Mouse (Mus musculus): ENCODE data around the gene Srebf1. TPM values are rescaled to one million over a fixed set of nuclear protein-coding genes. Genes with fewer than 3 reads are reported as not detected.

The Srebf1 gene
- polyA plus RNA-seq, 1 experiment = not detected

DNA sequence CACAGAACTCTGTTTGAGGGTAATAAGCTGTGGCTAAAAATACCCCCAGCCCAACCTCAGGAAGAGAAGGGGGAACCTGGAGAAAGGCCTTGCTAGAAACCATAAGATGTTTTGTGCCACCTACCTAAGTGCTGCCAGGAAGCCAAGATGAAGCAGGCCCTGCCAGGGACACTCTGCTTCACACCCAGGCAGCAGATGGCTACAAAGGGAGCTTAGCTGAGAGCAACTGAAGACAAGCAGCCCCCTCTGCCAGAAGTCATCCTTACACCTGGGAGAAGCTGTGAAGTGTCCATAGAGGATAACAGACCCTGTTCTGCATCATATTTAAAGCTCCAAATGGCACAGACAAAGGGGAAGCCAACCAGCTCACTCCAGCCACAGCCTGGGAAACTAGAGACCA lies 23.7 kb upstream of the Srebf1 start:
- H3K4me1 ChIP-seq (ENCODE audit: control insufficient read depth, insufficient read depth, low read length) = peaks cover 8% of the 10 kb centered on the region; the same call in 1 of the 2 replicates
- H3K27ac ChIP-seq (ENCODE audit: insufficient read depth, low read depth, low read length) = no peak overlapping the region
- H3K4me3 ChIP-seq (ENCODE audit: insufficient read depth, low read depth, low read length) = no peak overlapping the region
- TF ChIP-seq POLR2A (IDR thresholded peaks at IDR 0.05; ENCODE audit: insufficient read depth, low read depth, low read length) (no peak), CTCF (IDR thresholded peaks at IDR 0.05; ENCODE audit: insufficient read depth, low read depth, low read length) (no peak)

DNA sequence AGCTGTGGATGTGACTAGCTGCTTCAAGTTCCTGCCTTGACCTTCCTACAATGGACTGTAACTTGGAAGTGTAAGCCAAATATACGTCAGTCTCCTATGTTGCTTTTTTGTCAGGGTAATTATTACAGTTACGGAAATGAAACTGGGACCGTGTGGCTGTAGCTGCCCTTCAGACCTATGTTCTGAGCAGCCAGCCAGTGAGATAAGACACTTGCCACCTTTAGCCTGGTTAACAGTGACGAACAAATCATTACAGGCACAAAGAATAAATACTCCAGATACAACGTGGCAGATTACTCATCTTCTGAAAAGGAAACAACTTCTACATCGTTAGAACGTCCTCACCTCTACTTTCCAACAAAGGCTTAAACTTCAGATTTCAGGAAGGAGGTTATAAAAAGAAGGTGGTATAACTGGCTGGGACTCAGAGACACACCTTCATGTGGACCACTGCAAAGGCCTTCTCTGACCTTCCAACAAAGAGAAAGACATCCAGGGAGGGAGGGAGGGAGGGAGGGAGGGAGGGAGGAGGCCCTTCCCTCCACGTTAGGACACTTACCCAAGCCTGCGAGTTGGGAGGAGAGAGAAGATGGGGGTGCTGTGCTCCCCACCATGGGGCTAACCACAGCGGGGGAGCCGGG lies 22.2 kb upstream of the Srebf1 start:
- H3K27ac ChIP-seq (ENCODE audit: insufficient read depth, low read depth, low read length) = no peak overlapping the region
- WGBS = 72% methylated on average over 11 of the region's 11 CpGs

DNA sequence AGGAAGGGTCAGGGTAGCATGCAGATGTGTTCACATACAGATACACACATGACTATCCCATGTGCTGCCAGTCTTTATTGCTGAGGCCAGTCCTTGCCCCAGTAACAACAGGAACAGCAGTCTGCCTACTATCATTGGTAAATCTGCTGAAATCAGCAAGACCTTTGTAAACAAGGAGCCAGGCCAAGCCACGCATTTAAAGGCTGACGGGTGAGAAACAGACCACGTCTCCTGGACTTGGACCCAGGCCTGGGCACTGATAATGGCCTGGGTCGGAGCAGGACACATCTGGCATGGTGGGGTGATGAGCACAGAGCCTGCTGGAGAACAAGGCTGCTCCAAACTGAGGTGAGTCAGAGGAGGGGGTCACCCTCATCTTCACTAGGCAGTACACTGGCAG lies 18.1 kb upstream of the Srebf1 start:
- H3K4me3 ChIP-seq (ENCODE audit: insufficient read depth, low read depth, low read length) = no peak overlapping the region
- TF ChIP-seq CTCF (IDR thresholded peaks at IDR 0.05; ENCODE audit: insufficient read depth, low read depth, low read length) (no peak), POLR2A (IDR thresholded peaks at IDR 0.05; ENCODE audit: insufficient read depth, low read depth, low read length) (no peak)
- H3K27ac ChIP-seq (ENCODE audit: insufficient read depth, low read depth, low read length) = no peak overlapping the region
- H3K4me1 ChIP-seq (ENCODE audit: control insufficient read depth, insufficient read depth, low read length) = 0 out of 2 replicates have a peak, but pooled peaks cover 4% of the 10 kb centered on the region
- WGBS = 75% methylated on average over 4 of the region's 4 CpGs

More for the DNA sequence above, 22.2 kb upstream of the Srebf1 start:
- H3K4me3 ChIP-seq (ENCODE audit: insufficient read depth, low read depth, low read length) = no peak overlapping the region
- TF ChIP-seq POLR2A (IDR thresholded peaks at IDR 0.05; ENCODE audit: insufficient read depth, low read depth, low read length) (no peak), CTCF (IDR thresholded peaks at IDR 0.05; ENCODE audit: insufficient read depth, low read depth, low read length) (no peak)
- peaks cover 8% of the 10 kb centered on the region; the same call in 1 of the 2 replicates for H3K4me1 ChIP-seq (ENCODE audit: control insufficient read depth, insufficient read depth, low read length)

DNA sequence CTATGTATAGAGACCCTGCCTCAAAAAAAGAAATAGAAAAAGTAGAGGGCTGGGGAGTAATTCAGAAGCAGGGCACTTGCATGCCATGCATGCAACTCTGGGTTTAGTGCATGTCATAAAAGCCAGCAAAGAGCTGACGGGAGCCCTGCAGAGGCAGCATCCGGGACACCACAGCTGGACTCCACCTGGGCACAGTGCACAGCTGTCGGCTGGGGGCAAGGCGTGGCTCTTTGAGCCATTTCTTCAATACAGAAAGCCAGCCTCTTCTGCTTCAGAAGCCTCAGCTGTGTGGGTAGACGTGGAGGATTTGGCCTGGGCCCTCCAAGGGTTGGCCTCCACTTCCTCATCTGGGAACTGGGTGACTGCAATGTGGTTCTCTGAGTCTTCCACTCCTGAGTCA lies 13.0 kb upstream of the Srebf1 start:
- Histone ChIP-seq H3K4me3 (ENCODE audit: insufficient read depth, low read depth, low read length) (no peak overlapping the region), H3K27ac (ENCODE audit: insufficient read depth, low read depth, low read length) (no peak overlapping the region), H3K4me1 (ENCODE audit: control insufficient read depth, insufficient read depth, low read length) (peaks cover 22% of the 10 kb centered on the region)
- TF ChIP-seq CTCF (IDR thresholded peaks at IDR 0.05; ENCODE audit: insufficient read depth, low read depth, low read length) (no peak), POLR2A (IDR thresholded peaks at IDR 0.05; ENCODE audit: insufficient read depth, low read depth, low read length) (no peak)
- WGBS = 91% methylated on average over 5 of the region's 5 CpGs

DNA sequence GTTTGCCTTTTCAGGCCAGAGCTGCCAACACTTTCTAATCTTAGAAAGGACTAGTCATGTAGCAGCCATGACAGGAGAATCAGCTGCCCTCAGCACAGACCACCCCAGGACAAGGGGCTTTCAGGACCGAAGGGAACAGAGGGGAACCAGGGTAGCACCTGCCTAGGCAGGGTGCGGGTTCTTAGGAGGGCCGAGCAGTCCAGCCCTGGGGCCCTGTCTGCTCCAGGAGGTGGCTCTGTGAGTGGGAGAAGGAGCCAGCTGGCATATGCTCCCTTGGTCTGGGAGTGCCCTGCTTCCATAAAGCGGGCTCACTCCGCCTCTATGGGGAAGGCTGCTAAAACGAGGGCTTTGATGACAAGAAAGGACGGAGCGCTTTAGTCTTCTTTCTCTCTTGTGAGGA lies 10.9 kb upstream of the Srebf1 start:
- WGBS = 39% methylated on average over 8 of the region's 8 CpGs

DNA sequence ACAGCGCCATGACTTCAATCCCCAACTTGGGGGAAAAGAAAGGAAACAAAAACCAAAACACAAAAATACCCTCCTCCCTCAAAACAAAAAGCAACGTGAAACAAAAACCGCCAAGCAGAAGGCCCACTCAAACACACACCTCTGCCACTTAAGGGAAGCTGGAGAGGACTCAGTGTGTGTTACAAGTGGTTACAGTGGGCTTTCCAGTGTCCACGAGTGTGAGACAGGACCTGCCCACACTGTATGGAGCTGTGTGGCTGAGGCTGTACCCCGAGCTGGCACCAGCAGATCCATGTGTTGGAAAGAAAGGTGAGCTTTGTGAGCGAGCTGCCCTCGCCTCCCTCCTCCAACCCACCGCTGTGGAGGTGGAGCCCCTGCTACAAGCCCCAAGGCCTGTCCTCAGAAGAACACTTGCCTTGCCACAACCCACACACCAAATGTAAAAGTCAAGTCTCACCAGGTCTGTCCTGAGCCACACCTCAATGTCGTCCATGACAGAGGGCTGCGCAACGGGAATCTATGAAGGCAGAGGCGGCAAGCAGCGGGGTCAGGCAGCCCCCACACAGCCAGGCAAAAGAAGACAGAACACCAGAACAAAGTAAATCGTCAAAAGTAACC lies 10.2 kb upstream of the Srebf1 start:
- TF ChIP-seq POLR2A (IDR thresholded peaks at IDR 0.05; ENCODE audit: insufficient read depth, low read depth, low read length) (no peak), CTCF (IDR thresholded peaks at IDR 0.05; ENCODE audit: insufficient read depth, low read depth, low read length) (no peak)
- Histone ChIP-seq H3K27ac (ENCODE audit: insufficient read depth, low read depth, low read length) (no peak overlapping the region), H3K4me1 (ENCODE audit: control insufficient read depth, insufficient read depth, low read length) (peaks cover 22% of the 10 kb centered on the region), H3K4me3 (ENCODE audit: insufficient read depth, low read depth, low read length) (no peak overlapping the region)
- WGBS = 72% methylated on average over 14 of the region's 14 CpGs

More for the DNA sequence above, 10.9 kb upstream of the Srebf1 start:
- Histone ChIP-seq H3K4me3 (ENCODE audit: insufficient read depth, low read depth, low read length) (no peak overlapping the region), H3K4me1 (ENCODE audit: control insufficient read depth, insufficient read depth, low read length) (peaks cover 22% of the 10 kb centered on the region), H3K27ac (ENCODE audit: insufficient read depth, low read depth, low read length) (no peak overlapping the region; the same call in 1 of the 2 replicates)
- TF ChIP-seq CTCF (IDR thresholded peaks at IDR 0.05; ENCODE audit: insufficient read depth, low read depth, low read length) = no peak
- TF ChIP-seq POLR2A (IDR thresholded peaks at IDR 0.05; ENCODE audit: insufficient read depth, low read depth, low read length) = no peak

DNA sequence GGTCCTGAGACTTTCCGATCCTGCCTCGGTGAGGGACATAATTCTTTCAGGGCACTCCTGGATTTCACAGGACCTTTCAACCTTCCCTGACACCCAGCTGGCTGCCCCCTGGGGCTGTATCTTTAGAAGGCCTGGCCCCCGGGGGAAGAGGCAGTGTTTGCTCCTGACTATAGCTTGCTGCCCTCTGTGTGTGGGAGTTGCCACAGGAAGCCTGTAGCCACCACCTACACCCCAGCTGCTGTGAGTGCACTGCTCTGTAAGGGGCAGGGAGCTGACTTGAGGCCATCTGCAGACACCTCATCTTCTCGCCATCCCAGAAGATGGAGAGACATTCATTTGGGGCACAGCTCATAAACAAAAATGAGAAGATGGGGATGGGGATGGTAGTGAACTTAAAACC lies 9.6 kb upstream of the Srebf1 start:
- WGBS = 55% methylated on average over 4 of the region's 4 CpGs
- H3K4me3 ChIP-seq (ENCODE audit: insufficient read depth, low read depth, low read length) = no peak overlapping the region
- no peak for TF ChIP-seq CTCF (IDR thresholded peaks at IDR 0.05; ENCODE audit: insufficient read depth, low read depth, low read length)
- no peak for TF ChIP-seq POLR2A (IDR thresholded peaks at IDR 0.05; ENCODE audit: insufficient read depth, low read depth, low read length)
- H3K27ac ChIP-seq (ENCODE audit: insufficient read depth, low read depth, low read length) = no peak overlapping the region
- peaks cover 22% of the 10 kb centered on the region for H3K4me1 ChIP-seq (ENCODE audit: control insufficient read depth, insufficient read depth, low read length)

DNA sequence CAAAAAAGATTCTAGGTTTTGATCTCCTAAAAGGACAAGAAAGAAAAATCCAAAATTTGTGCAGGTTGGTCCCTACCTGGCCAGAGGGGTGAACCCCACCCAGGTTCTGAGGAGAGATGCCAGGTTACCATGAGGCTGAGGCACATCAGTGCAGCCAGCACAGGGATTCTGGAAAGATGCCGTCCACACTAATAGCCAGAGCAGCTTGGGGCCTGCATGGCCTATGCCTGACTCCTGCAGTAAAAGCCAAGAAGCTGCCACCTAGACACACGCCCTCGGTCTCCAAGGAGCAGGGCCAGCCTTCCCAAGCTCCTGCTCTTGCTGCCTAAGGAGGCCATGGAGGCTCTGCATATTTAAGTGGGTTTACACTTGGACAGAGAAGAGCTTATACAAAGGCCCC lies 8.9 kb upstream of the Srebf1 start:
- Histone ChIP-seq H3K4me1 (ENCODE audit: control insufficient read depth, insufficient read depth, low read length) (peaks cover 22% of the 10 kb centered on the region), H3K27ac (ENCODE audit: insufficient read depth, low read depth, low read length) (no peak overlapping the region), H3K4me3 (ENCODE audit: insufficient read depth, low read depth, low read length) (no peak overlapping the region)
- TF ChIP-seq POLR2A (IDR thresholded peaks at IDR 0.05; ENCODE audit: insufficient read depth, low read depth, low read length) (no peak), CTCF (IDR thresholded peaks at IDR 0.05; ENCODE audit: insufficient read depth, low read depth, low read length) (no peak)
- 78% methylated on average over 3 of the region's 3 CpGs for WGBS

DNA sequence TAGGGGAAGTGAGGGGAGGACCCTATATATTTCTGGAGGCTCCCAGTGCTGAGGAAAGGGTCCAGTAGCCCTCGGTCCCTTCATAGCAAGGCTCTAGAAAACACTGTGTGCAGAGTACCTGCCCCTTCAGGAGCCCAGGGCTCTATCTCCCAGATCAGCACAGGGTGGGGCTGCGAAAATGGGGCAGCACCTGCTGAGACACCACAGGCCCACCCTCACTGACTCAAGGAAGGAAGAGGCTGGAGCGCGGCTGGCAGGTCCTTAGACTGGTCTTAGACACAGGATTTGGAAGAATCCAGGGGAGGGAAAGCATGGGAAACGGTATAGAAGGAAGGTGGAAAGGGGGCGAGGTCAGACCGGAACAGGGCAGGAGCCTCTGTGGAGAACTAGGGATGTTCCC lies 8.1 kb upstream of the Srebf1 start:
- TF ChIP-seq POLR2A (IDR thresholded peaks at IDR 0.05; ENCODE audit: insufficient read depth, low read depth, low read length) = no peak
- TF ChIP-seq CTCF (IDR thresholded peaks at IDR 0.05; ENCODE audit: insufficient read depth, low read depth, low read length) = no peak
- Histone ChIP-seq H3K4me3 (ENCODE audit: insufficient read depth, low read depth, low read length) (no peak overlapping the region), H3K27ac (ENCODE audit: insufficient read depth, low read depth, low read length) (no peak overlapping the region), H3K4me1 (ENCODE audit: control insufficient read depth, insufficient read depth, low read length) (peaks cover 22% of the 10 kb centered on the region)
- 92% methylated on average over 7 of the region's 7 CpGs for WGBS

Measured in olfactory bulb, adult 2 months (tissue).